Mouse (Mus musculus) gastrocnemius, adult 8-10 months (tissue): ENCODE data around the gene Mecr. TPM values are rescaled to one million over a fixed set of nuclear protein-coding genes. Genes with fewer than 3 reads are reported as not detected.
A peak's percentile ranks its signal among the peaks of the same experiment; 100 is the strongest.

Experiments
- DNase-seq, 2 experiments: peaks; one replicate each; pipeline ENCODE4 v3.0.0; 2022; ENCODE audit warnings: low spot score in 2 of 2
- total RNA-seq, 4 experiments: library from RNA; stranded (reverse); gene quantifications; 2 replicates each; pipeline ENCODE4 v1.2.4; 2022

Gene Mecr
- total RNA-seq, 4 experiments from 2014 or later: 22.8 to 27.8 (median 25.1) TPM

DNA sequence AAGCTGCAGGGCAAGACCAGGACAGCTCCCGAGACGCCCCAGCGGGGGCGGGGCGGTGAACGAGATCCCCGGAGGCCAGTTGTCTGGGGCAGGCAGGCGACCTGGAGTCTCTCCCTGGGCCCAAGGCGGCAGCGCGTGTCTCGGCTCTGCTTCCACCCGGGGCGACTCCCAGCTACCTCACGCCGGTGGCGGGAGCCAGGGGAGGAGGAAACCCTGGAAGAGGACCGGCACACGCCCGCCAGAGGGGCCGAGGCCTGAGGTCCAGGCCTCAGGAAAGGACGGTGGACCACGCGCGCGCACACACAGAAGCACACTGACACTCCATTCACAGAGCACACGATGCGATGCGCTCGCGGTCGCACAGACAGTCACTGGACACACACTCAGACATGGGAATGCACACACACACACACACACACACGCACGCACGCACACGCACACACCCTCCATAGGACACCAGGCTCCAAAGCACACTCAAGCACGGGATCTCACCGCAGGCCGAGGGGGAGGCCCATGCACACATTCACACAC, 6.9 kb upstream of the Mecr start:
- peak; percentile 17 to 23 for DNase-seq

- DNase-seq: peak in 1 of 2 experiments; percentile 22
Measured at GRCm38 (mm10) chr4:131836891-131837491, 6.3 kb upstream of the Mecr start.

- DNase-seq: peak; percentile 79
Measured at GRCm38 (mm10) chr4:131837872-131838524, 5.3 kb upstream of the Mecr start, which contains the start of gene Ptpru. Gene Ptpru, minus strand, starts transcription at chr4:131838288.

- no peak for DNase-seq
Measured at GRCm38 (mm10) chr4:131845991-131846778, 2.9 kb downstream of the Mecr start.

DNA sequence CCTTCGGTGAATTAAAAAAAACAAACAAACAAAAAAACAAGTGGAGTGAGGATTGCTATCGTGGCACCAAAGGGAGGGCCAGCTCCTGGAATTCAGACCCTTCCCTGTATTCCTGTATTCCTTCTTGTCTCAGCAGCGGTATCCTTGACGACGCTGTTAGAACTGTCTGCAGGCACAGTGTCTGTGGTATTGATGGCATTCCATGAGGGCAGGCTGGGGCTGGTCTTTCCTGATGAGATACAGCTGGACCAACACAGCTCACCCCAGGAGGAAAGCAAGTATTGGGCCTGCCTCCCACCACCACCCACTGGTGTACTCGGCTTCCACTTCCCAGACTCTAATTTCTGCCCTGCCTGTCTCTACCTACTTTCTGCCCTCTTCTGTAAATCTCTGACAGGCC, 4.8 kb downstream of the Mecr start:
- DNase-seq: no peak

DNA sequence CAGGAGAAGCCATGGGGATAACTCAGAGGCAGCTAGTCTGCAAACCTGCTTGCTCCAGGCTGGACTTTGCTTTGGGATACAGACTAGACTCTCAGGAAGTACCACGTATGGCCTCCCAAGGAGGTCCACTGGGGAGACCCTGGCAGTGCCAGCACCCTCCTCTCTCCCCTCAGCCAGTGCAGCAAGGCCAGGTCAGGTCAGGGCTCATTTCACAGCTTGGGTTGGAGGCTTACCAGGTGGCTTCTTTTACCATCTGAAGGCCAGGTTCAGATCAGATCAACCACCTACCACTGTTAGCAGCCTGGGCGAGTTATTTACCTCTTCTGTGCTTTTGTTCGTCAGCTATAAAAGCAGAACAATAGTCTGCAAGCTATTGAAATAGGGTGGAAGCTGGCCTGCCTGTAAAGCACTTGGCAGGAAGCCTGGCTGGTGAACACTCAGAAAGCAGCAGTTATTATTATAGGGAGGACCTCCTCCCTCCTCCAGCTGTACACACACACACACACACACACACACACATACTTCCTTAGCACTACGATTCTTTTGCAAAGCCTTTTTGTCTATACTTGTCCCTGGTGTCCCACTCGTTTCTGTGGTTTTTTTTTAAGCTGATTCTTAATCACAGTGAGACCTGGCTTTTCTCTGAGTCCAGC, 6.8 kb downstream of the Mecr start:
- DNase-seq: no peak

DNA sequence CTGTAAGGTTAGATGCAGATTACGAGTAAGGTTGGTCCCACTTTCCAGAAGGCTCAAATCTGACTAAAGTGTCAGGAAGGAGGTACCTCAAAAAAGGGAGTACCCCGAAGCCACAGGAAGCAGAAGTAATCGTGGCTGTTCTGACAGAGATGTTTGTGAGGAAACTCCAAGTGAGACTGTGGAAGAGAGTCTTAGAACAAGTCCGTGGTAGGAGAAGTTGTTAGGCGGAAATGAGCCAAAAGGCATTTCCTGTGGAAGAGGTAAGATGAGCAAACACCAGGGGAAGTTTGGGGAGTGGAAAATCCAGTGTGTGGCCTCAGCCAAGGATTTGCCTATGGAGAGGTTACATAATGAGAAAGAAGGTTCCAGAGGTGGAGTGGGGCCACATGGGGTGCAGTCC, 11.7 kb downstream of the Mecr start:
- DNase-seq: no peak

- peak; percentile 60 for DNase-seq
Measured at GRCm38 (mm10) chr4:131860492-131861340, 17.4 kb downstream of the Mecr start.

- no peak for DNase-seq
Measured at GRCm38 (mm10) chr4:131861341-131861739, 18.1 kb downstream of the Mecr start.

- no peak for DNase-seq
Measured at GRCm38 (mm10) chr4:131872672-131873292, 29.5 kb downstream of the Mecr start.

GRCm38 (mm10) chr4:131873293-131874168, 30.3 kb downstream of the Mecr start, which contains the start of gene Srsf4:
Gene Srsf4, plus strand, starts transcription at chr4:131873617.
- DNase-seq: peak; percentile 90 to 93

DNA sequence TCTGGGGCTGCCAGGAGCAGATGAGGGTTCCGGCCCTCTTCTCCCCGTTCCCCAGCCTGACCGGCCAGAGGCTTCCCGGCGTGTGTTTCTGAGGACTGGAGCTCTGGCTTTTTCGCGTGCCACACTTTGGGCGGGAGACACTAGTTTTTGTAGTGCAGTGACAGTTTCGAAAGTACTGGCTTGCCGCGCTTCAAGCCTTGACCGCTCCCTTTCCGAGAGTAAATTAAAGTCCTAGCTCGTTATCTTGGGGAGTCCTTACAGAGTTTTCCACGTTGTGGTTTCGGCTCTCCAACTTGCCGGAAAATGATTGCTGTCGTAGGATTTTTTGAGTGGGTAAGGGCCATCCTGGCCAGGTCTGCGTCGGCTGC, 30.9 kb downstream of the Mecr start:
- DNase-seq: no peak

GRCm38 (mm10) chr4:131874567-131874966, 31.3 kb downstream of the Mecr start:
- DNase-seq: no peak

GRCm38 (mm10) chr4:131875242-131875641, 32.0 kb downstream of the Mecr start:
- DNase-seq: no peak

GRCm38 (mm10) chr4:131876836-131877235, 33.6 kb downstream of the Mecr start:
- DNase-seq: no peak

- DNase-seq: no peak
Measured at GRCm38 (mm10) chr4:131879692-131880091, 36.4 kb downstream of the Mecr start.

- no peak for DNase-seq
Measured at GRCm38 (mm10) chr4:131881306-131881705, 38.0 kb downstream of the Mecr start.

DNA sequence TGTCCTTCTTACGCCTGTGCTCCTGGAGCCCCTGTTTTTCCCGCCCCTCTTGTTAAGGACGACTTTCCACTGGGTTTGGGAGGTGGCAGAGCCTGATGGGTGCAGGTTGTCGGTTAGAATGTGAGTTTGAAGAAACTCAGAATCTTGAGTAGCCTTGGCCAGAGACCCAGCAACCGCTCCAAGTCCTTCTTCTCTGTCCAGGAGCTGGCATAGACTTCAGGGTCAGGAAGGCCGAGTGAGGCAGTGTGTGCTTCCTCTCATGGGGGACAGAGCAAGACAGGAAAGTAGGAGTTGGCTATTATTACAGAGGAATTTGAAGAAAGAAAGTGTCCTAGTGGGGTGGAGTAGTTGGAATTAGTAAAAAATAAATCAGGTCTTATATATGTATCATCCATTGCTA, 40.3 kb downstream of the Mecr start:
- DNase-seq: peak in 1 of 2 experiments; percentile 33

DNA sequence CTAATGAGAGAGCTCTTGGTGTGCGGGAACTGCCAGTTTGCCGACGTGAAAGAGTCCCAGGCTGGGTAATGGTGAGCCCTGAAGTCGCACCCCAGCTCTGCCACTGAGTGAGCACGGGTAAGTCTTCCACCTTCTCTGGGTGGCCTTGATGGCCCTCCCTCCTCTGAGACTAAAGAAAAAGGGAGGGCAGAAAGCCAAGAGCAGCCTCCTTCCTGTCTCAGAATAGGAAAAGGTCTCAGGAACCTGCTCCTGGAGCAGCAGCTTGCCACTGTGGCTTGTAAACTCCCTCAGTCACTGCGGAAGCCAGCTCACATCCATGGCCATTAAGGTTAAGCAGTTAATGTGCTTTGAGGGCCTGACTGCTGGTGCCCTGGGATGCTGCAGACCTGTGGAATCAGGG, 42.1 kb downstream of the Mecr start:
- no peak for DNase-seq
